Mouse (Mus musculus) myocyte (in vitro differentiated cells): ENCODE data around the gene Syn3. TPM values are rescaled to one million over a fixed set of nuclear protein-coding genes. Genes with fewer than 3 reads are reported as not detected.

Source experiments
- H3K27me3 ChIP-seq: one replicate; pipeline ENCODE4 v1.6.1; 2011; ENCODE audit not compliant: control insufficient read depth, insufficient read depth, insufficient read length
- H3K36me3 ChIP-seq: one replicate; pipeline ENCODE4 v1.6.1; 2011; ENCODE audit not compliant: control insufficient read depth, insufficient read depth
- H3K4me2 ChIP-seq: one replicate; pipeline ENCODE4 v1.6.1; 2011; ENCODE audit warnings: low read depth, control low read depth
- H3K4me3 ChIP-seq: one replicate; pipeline ENCODE4 v1.5.1; 2011; ENCODE audit warnings: mild to moderate bottlenecking, control low read depth, moderate library complexity
- H3K79me2 ChIP-seq: one replicate; pipeline ENCODE4 v1.6.1; 2011; ENCODE audit not compliant: control insufficient read depth, insufficient read depth
- H3ac ChIP-seq: one replicate; pipeline ENCODE4 v1.6.1; 2011; ENCODE audit not compliant: control insufficient read depth, insufficient read length
- CEBPB ChIP-seq: IDR thresholded peaks from 2 replicates; pipeline ENCODE4 v1.6.1; 2011; ENCODE audit warnings: mild to moderate bottlenecking, moderate library complexity; ENCODE audit not compliant: poor library complexity, insufficient read depth, severe bottlenecking
- E2F4 ChIP-seq: IDR thresholded peaks from one replicate; pipeline ENCODE4 v1.6.1; 2011; ENCODE audit warnings: mild to moderate bottlenecking, control low read depth, moderate library complexity; ENCODE audit not compliant: insufficient read depth
- MAX ChIP-seq: IDR thresholded peaks from one replicate; pipeline ENCODE4 v1.6.1; 2011; ENCODE audit warnings: low read depth, mild to moderate bottlenecking, control low read depth
- MYOD1 ChIP-seq, 3 experiments: IDR thresholded peaks; one replicate each; pipeline ENCODE4 v1.6.1; 2011; ENCODE audit warnings: control low read depth in 2 of 3, low read depth in 2 of 3, mild to moderate bottlenecking in 2 of 3, moderate library complexity in 1 of 3; ENCODE audit not compliant: insufficient read length in 2 of 3, control insufficient read depth in 1 of 3
- MYOG ChIP-seq, 3 experiments: IDR thresholded peaks; one replicate each; pipeline ENCODE4 v1.6.1; 2011; ENCODE audit warnings: control low read depth in 2 of 3, low read depth in 2 of 3, mild to moderate bottlenecking in 2 of 3; ENCODE audit not compliant: insufficient read length in 2 of 3, control insufficient read depth in 1 of 3, insufficient read depth in 1 of 3
- POLR2A ChIP-seq: IDR thresholded peaks from one replicate; pipeline ENCODE4 v1.6.1; 2011; ENCODE audit warnings: low read depth, mild to moderate bottlenecking, control low read depth, moderate library complexity; ENCODE audit not compliant: insufficient read length
- POLR2AphosphoS2 ChIP-seq: IDR thresholded peaks from one replicate; pipeline ENCODE4 v1.6.1; 2011; ENCODE audit warnings: low read depth, control low read depth; ENCODE audit not compliant: insufficient read length
- REST ChIP-seq: IDR thresholded peaks from one replicate; pipeline ENCODE4 v1.6.1; 2011; ENCODE audit warnings: mild to moderate bottlenecking, control low read depth, moderate library complexity; ENCODE audit not compliant: insufficient read depth, insufficient read length
- SRF ChIP-seq: IDR thresholded peaks from one replicate; pipeline ENCODE4 v1.6.1; 2011; ENCODE audit warnings: low read depth; ENCODE audit not compliant: control insufficient read depth, insufficient read length
- TCF12 ChIP-seq: IDR thresholded peaks from one replicate; pipeline ENCODE4 v1.6.1; 2011; ENCODE audit warnings: mild to moderate bottlenecking, control low read depth; ENCODE audit not compliant: poor library complexity, insufficient read depth, severe bottlenecking
- TCF3 ChIP-seq: IDR thresholded peaks from one replicate; pipeline ENCODE4 v1.6.1; 2011; ENCODE audit warnings: low read depth, control low read depth; ENCODE audit not compliant: insufficient read length
- USF1 ChIP-seq: IDR thresholded peaks from one replicate; pipeline ENCODE4 v1.6.1; 2011; ENCODE audit warnings: low read depth, mild to moderate bottlenecking, control low read depth, moderate library complexity
- polyA plus RNA-seq: library from polyadenylated mRNA; unstranded; fragments of >200 nt; fragmentation: generic; extraction: Trizol; gene quantifications from one replicate; pipeline ENCODE4 v1.2.1, GENCODE M21; 2012; ENCODE audit warnings: missing spikeins

The Syn3 gene
- polyA plus RNA-seq, 1 experiment = 0.08 TPM

DNA sequence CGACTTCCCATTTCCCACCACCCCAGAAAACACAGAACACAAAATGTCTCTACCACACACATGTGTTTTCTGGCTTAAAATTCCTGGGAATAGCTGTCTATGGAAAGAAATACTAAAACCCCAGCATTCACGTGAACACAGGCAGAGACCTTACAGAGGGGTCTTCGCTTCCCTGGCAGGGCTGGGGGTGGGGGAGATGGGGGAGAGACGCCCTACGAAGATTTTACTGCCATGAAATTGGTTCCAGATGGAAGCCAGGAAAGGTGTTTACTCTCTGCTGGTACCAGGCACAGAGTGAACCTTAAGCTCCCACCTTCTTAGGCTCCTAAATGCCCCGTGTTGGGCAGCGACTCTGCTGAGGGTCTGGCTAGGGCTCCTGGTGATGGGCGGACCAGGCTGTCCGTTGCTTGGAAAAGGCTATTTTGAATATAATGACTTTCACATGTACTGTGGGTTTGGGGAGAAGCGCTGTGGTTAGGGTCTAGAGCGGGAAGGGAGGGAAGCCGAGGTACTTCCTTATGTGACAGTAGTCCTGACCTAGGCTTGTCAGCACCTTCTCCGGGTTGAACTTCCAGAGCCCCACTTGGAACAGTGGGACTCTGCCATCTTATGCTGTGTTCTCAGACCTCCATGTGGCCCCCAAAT, 203.1 kb downstream of the Syn3 start:
- H3ac ChIP-seq = no peak overlapping the region
- no peak for TF ChIP-seq POLR2AphosphoS2
- TF ChIP-seq SRF = no peak
- TF ChIP-seq E2F4 = no peak
- TF ChIP-seq POLR2A = no peak
- TF ChIP-seq MYOG (IDR thresholded peaks at IDR 0.05; ENCODE audit: control insufficient read depth in 1 of 3, insufficient read depth in 1 of 3, insufficient read length in 2 of 3, low read depth in 2 of 3) = no peak
- no peak for TF ChIP-seq TCF12
- TF ChIP-seq MAX = no peak
- TF ChIP-seq REST = no peak
- no peak for TF ChIP-seq MYOD1 (IDR thresholded peaks at IDR 0.05; ENCODE audit: control insufficient read depth in 1 of 3, insufficient read length in 2 of 3, low read depth in 2 of 3)
- TF ChIP-seq CEBPB = no peak
- no peak for TF ChIP-seq TCF3
- TF ChIP-seq USF1 = no peak
- no peaks in the 10 kb centered on the region for H3K27me3 ChIP-seq
- H3K4me2 ChIP-seq = peak overlapping the region; percentile 44
- H3K79me2 ChIP-seq = no peaks in the 10 kb centered on the region
- no peaks in the 10 kb centered on the region for H3K36me3 ChIP-seq
- no peak overlapping the region for H3K4me3 ChIP-seq

- Histone ChIP-seq H3K4me3 (no peak overlapping the region), H3K36me3 (no peaks in the 10 kb centered on the region), H3K79me2 (no peaks in the 10 kb centered on the region), H3ac (no peak overlapping the region), H3K4me2 (no peak overlapping the region), H3K27me3 (no peaks in the 10 kb centered on the region)
- no peak for TF ChIP-seq CEBPB
- no peak for TF ChIP-seq POLR2AphosphoS2
- no peak for TF ChIP-seq POLR2A
- TF ChIP-seq USF1 = no peak
- TF ChIP-seq E2F4 = no peak
- no peak for TF ChIP-seq TCF3
- no peak for TF ChIP-seq MYOD1 (IDR thresholded peaks at IDR 0.05; ENCODE audit: control insufficient read depth in 1 of 3, insufficient read length in 2 of 3, low read depth in 2 of 3)
- TF ChIP-seq SRF = no peak
- TF ChIP-seq REST = no peak
- no peak for TF ChIP-seq MAX
Observed at GRCm38 (mm10) chr10:86294599-86295365, 203.9 kb downstream of the Syn3 start.

DNA sequence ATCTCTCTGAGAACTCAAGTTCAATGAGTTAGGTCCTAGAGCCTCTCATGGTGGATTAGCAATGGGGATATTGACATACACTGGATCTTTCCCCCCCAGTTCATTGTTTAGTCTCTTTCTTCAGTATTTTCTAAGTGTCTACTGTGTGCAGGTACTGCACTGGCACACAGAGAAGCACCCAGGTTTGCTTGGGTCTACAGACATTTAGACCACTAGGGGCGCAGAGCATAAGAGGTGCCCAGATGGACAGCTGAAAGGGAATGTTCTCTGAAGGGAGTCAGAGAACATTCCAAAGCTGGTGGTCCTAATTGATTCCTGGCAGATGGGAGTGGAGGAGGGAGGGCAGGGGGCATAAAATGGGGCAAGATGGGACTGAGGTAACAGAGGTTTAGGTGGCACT, 204.8 kb downstream of the Syn3 start:
- Histone ChIP-seq H3K36me3 (no peaks in the 10 kb centered on the region), H3K27me3 (no peaks in the 10 kb centered on the region), H3ac (no peak overlapping the region), H3K4me3 (no peak overlapping the region), H3K79me2 (no peaks in the 10 kb centered on the region), H3K4me2 (no peak overlapping the region)
- no peak for TF ChIP-seq REST
- TF ChIP-seq POLR2A = no peak
- no peak for TF ChIP-seq TCF12
- no peak for TF ChIP-seq E2F4

- Histone ChIP-seq H3K4me2 (no peak overlapping the region), H3K27me3 (no peaks in the 10 kb centered on the region), H3K79me2 (no peaks in the 10 kb centered on the region), H3K4me3 (no peak overlapping the region), H3K36me3 (no peaks in the 10 kb centered on the region), H3ac (no peak overlapping the region)
- TF ChIP-seq E2F4 (no peak), CEBPB (peak; percentile 75)
Observed at GRCm38 (mm10) chr10:86290109-86290771, 208.5 kb downstream of the Syn3 start.

GRCm38 (mm10) chr10:86286508-86286907, 212.2 kb downstream of the Syn3 start:
- no peak overlapping the region for H3K4me2 ChIP-seq
- H3K79me2 ChIP-seq = no peaks in the 10 kb centered on the region
- no peak overlapping the region for H3ac ChIP-seq
- no peaks in the 10 kb centered on the region for H3K27me3 ChIP-seq
- no peaks in the 10 kb centered on the region for H3K36me3 ChIP-seq
- no peak overlapping the region for H3K4me3 ChIP-seq
- TF ChIP-seq E2F4 (no peak), SRF (no peak), POLR2A (no peak), REST (no peak), POLR2AphosphoS2 (no peak), USF1 (no peak), CEBPB (no peak), TCF3 (no peak), TCF12 (no peak), MAX (no peak), MYOD1 (IDR thresholded peaks at IDR 0.05; ENCODE audit: control insufficient read depth in 1 of 3, insufficient read length in 2 of 3, low read depth in 2 of 3) (no peak), MYOG (IDR thresholded peaks at IDR 0.05; ENCODE audit: control insufficient read depth in 1 of 3, insufficient read depth in 1 of 3, insufficient read length in 2 of 3, low read depth in 2 of 3) (no peak)
